Mouse (Mus musculus) spleen, adult 18-20 months (tissue): ENCODE measurements around the gene Hist2h3c1.
"Not testable (repeated sequence)": the region's sequence is repeated elsewhere in the genome, so short reads cannot be mapped to it uniquely, and the experiment has no call there.

Source experiments
- DNase-seq, 2 experiments: peaks; one replicate each; pipeline ENCODE4 v3.0.0; 2022; ENCODE audit warnings: mixed read lengths in 2 of 2

Hist2h3c1 gene

GRCm38 (mm10) chr3:96260220-96260619 lies 13.7 kb downstream of the Hist2h3c1 start:
- DNase-seq, result no peak

GRCm38 (mm10) chr3:96261623-96262022 lies 15.1 kb downstream of the Hist2h3c1 start:
- no peak for DNase-seq

- peak; percentile 49 to 57 for DNase-seq
Measured at GRCm38 (mm10) chr3:96262216-96262875, 15.9 kb downstream of the Hist2h3c1 start.

- DNase-seq, result peak; percentile 87 to 91
Measured at GRCm38 (mm10) chr3:96262979-96263550, 16.6 kb downstream of the Hist2h3c1 start, which contains the start of gene Hist2h4. Hist2h4 (minus strand) TSS chr3:96263311.

GRCm38 (mm10) chr3:96263558-96264403 lies 17.3 kb downstream of the Hist2h3c1 start:
- peak; percentile 40 to 52 for DNase-seq

GRCm38 (mm10) chr3:96264404-96264949 lies 18.0 kb downstream of the Hist2h3c1 start:
- DNase-seq, result no peak

- DNase-seq, result no peak
Measured at GRCm38 (mm10) chr3:96266132-96266710, 19.7 kb downstream of the Hist2h3c1 start.

GRCm38 (mm10) chr3:96267541-96267940 lies 21.1 kb downstream of the Hist2h3c1 start:
- DNase-seq, result no peak

- peak; percentile 66 to 71 for DNase-seq
Measured at GRCm38 (mm10) chr3:96268051-96268775, 21.7 kb downstream of the Hist2h3c1 start, which contains the start of gene Hist2h3b. Hist2h3b (plus strand) TSS chr3:96268654.

- peak; percentile 18 to 36 for DNase-seq
Measured at GRCm38 (mm10) chr3:96268776-96269378, 22.4 kb downstream of the Hist2h3c1 start.

- DNase-seq, result peak; percentile 78 to 81
Measured at GRCm38 (mm10) chr3:96269511-96270474, 23.3 kb downstream of the Hist2h3c1 start, which contains the start of gene Hist2h2bb. Hist2h2bb (plus strand) TSS chr3:96269752.

- DNase-seq, result no peak
Measured at GRCm38 (mm10) chr3:96273591-96274465, 27.3 kb downstream of the Hist2h3c1 start.

- peak; percentile 34 to 61 for DNase-seq
Measured at GRCm38 (mm10) chr3:96277428-96277799, 30.9 kb downstream of the Hist2h3c1 start.

GRCm38 (mm10) chr3:96277800-96278624 lies 31.5 kb downstream of the Hist2h3c1 start:
- DNase-seq, result peak; percentile 83 to 88

GRCm38 (mm10) chr3:96280660-96281059 lies 34.2 kb downstream of the Hist2h3c1 start:
- no peak for DNase-seq

GRCm38 (mm10) chr3:96284457-96284856 lies 38.0 kb downstream of the Hist2h3c1 start:
- DNase-seq, result no peak

GRCm38 (mm10) chr3:96287334-96287733 lies 40.8 kb downstream of the Hist2h3c1 start:
- not testable (repeated sequence) for DNase-seq

- no peak for DNase-seq
Measured at GRCm38 (mm10) chr3:96289201-96289600, 42.7 kb downstream of the Hist2h3c1 start.
